Mouse (Mus musculus): ENCODE data around the gene Stk38.

GRCm38 (mm10) chr17:29018292-29018984 is 10.6 kb upstream of the Stk38 start:
- TF ChIP-seq POLR2A (IDR thresholded peaks at IDR 0.05; ENCODE audit: extremely low read depth, insufficient read depth, low read length) (no peak), CTCF (IDR thresholded peaks at IDR 0.05; ENCODE audit: extremely low read depth, insufficient read depth, low read length) (0 out of 2 replicates have a peak, but pooled peaks have one; percentile 14)
